Mouse (Mus musculus) C2C12 (cell line): ENCODE results near the gene Lpp.

Experiments used
- CEBPB ChIP-seq: IDR thresholded peaks from one replicate; pipeline ENCODE4 v1.6.1; 2011; ENCODE audit warnings: low read depth, mild to moderate bottlenecking, control low read depth, moderate library complexity
- CTCF ChIP-seq: IDR thresholded peaks from one replicate; pipeline ENCODE4 v1.5.1; 2011; ENCODE audit not compliant: control insufficient read depth, insufficient read depth, insufficient read length
- FOSL1 ChIP-seq: IDR thresholded peaks from one replicate; pipeline ENCODE4 v1.8.0; 2011; ENCODE audit warnings: mild to moderate bottlenecking, low read length; ENCODE audit not compliant: poor library complexity, insufficient read depth, severe bottlenecking
- MYOD1 ChIP-seq: IDR thresholded peaks from one replicate; pipeline ENCODE4 v1.6.1; 2011; ENCODE audit warnings: low read depth; ENCODE audit not compliant: control insufficient read depth, insufficient read length
- USF1 ChIP-seq: IDR thresholded peaks from one replicate; pipeline ENCODE4 v1.6.1; 2011; ENCODE audit warnings: low read depth, mild to moderate bottlenecking, control low read depth, moderate library complexity

GRCm38 (mm10) chr16:24891453-24891852 is 498.1 kb downstream of the Lpp start:
- no peak for TF ChIP-seq MYOD1
- TF ChIP-seq FOSL1 = no peak
- TF ChIP-seq CTCF = no peak
- no peak for TF ChIP-seq CEBPB
- no peak for TF ChIP-seq USF1
